Mouse (Mus musculus) heart, adult 2 months (tissue): ENCODE data around the gene Mlxip. TPM values are rescaled to one million over a fixed set of nuclear protein-coding genes. Genes with fewer than 3 reads are reported as not detected.

Experiments
- DNase-seq, 2 experiments: peaks; one replicate each; pipeline ENCODE4 v3.0.0; 2021
- H3K27ac ChIP-seq: fragments of 200-600 bp; 2 replicates; pipeline ENCODE4 v1.8.1; 2022
- H3K27me3 ChIP-seq: fragments of 200-500 bp; 2 replicates; pipeline ENCODE4 v1.6.1; 2012; ENCODE audit warnings: mild to moderate bottlenecking, low read length, inconsistent platforms, mixed read lengths; ENCODE audit not compliant: control insufficient read depth, insufficient read depth
- H3K36me3 ChIP-seq: fragments of 200-500 bp; 2 replicates; pipeline ENCODE4 v1.6.1; 2012; ENCODE audit warnings: low read length, inconsistent platforms; ENCODE audit not compliant: control insufficient read depth, insufficient read depth
- H3K4me1 ChIP-seq: fragments of 200-500 bp; 2 replicates; pipeline ENCODE4 v1.6.1; 2011; ENCODE audit warnings: low read length; ENCODE audit not compliant: control insufficient read depth, insufficient read depth
- H3K4me3 ChIP-seq: fragments of 200-600 bp; 2 replicates; pipeline ENCODE4 v1.8.1; 2022
- H3K79me2 ChIP-seq: fragments of 200-500 bp; replicated peaks from 2 replicates; pipeline ENCODE4 v1.6.1; 2012; ENCODE audit warnings: mild to moderate bottlenecking, inconsistent platforms, low read length, moderate library complexity, mixed read lengths; ENCODE audit not compliant: control insufficient read depth, insufficient read depth
- H3K9ac ChIP-seq: fragments of 200-500 bp; 2 replicates; pipeline ENCODE4 v1.6.1; 2012; ENCODE audit warnings: low read depth, mild to moderate bottlenecking, control low read depth, inconsistent platforms, low read length, mixed read lengths
- CTCF ChIP-seq: fragments of 200-600 bp; IDR thresholded peaks from 2 replicates; pipeline ENCODE4 v1.8.1; 2022; ENCODE audit warnings: antibody characterized with exemption, mild to moderate bottlenecking, moderate library complexity
- EP300 ChIP-seq: fragments of 200-500 bp; IDR thresholded peaks from 2 replicates; pipeline ENCODE4 v1.6.1; 2011; ENCODE audit warnings: low read depth, low read length, control low read depth; ENCODE audit not compliant: insufficient read depth
- POLR2A ChIP-seq: fragments of 200-500 bp; IDR thresholded peaks from 2 replicates; pipeline ENCODE4 v1.6.1; 2011; ENCODE audit warnings: mild to moderate bottlenecking, low read depth, low read length, control low read depth; ENCODE audit not compliant: insufficient read depth
- WGBS: fragments of 180-500 bp; shearing (Covaris S2); methylation state at CpG from one replicate; pipeline ENCODE4 v1.1.7; 2018; 5-methylcytosine and 5-hydroxymethylcytosine counted together
- intact Hi-C: fragments of 180-260 bp; cut with DNase I; formaldehyde crosslinking; loops from one replicate; pipeline ENCODE4 v1.15.1; 2025
- long read RNA-seq: library from polyadenylated mRNA; stranded (forward); transcript quantifications from one replicate; pipeline ENCODE4 v2.0.0, GENCODE M21; 2021
- polyA plus RNA-seq: library from polyadenylated mRNA; depleted of rRNA; stranded (reverse); fragments of >200 nt; gene quantifications from 2 replicates; pipeline ENCODE4 v1.2.3, GENCODE M21; 2012; rRNA removed
- total RNA-seq, 2 experiments: library from RNA; stranded (reverse); gene quantifications; 2 replicates each; pipeline ENCODE4 v1.2.3; 2021

Gene Mlxip
- total RNA-seq (10 to 100 TPM; 27.8 to 27.9 TPM), polyA plus RNA-seq (34.3 and 45.4 TPM in 2 replicates)
- long read RNA-seq, partial matches to known transcripts, result 0 of 4 reads
- long read RNA-seq, other reads (novel, unspliced or antisense), result 4 of 4 reads

- WGBS, result 1% methylated on average over 50 of the region's 50 CpGs
- H3K27me3 ChIP-seq, result no peaks in the 10 kb centered on the region
- peak within 1 kb of the TSS; percentile 90 for H3K4me3 ChIP-seq
- peak; percentile 62; the same call in 1 of the 2 replicates for TF ChIP-seq EP300
- peak; percentile 41 for TF ChIP-seq CTCF
- TF ChIP-seq POLR2A, result peak; percentile 91
- peak within 1 kb of the TSS; percentile 99 for H3K9ac ChIP-seq
- H3K36me3 ChIP-seq, result peaks cover 22% of the 10 kb centered on the region
- intact Hi-C loops, result loop anchor here (1.0 to 2.0 kb wide), 3 partner anchors 18 to 42 kb away; no protein-coding TSS in a partner anchor
- H3K4me1 ChIP-seq, result peaks cover 15% of the 10 kb centered on the region
- H3K79me2 ChIP-seq, result peaks cover 5% of the 10 kb centered on the region
- peak within 1 kb of the TSS; percentile 94 for H3K27ac ChIP-seq
- DNase-seq, result peak; percentile 94 to 97
These were observed at the start of gene Mlxip for GRCm38 (mm10) chr5:123394303-123394956. Mlxip (plus strand) TSS chr5:123394798.

GRCm38 (mm10) chr5:123344963-123345852, 49.4 kb upstream of the Mlxip start:
- Histone ChIP-seq H3K4me1 (no peaks in the 10 kb centered on the region), H3K9ac (peak overlapping the region; percentile 96), H3K36me3 (no peaks in the 10 kb centered on the region; the same call in 1 of the 2 replicates), H3K79me2 (peaks cover 6% of the 10 kb centered on the region; the same call in 1 of the 2 replicates), H3K27me3 (no peaks in the 10 kb centered on the region), H3K27ac (peak overlapping the region; percentile 93), H3K4me3 (peak overlapping the region; percentile 83)
- intact Hi-C loops, result loop anchor here (1.0 kb wide), 1 partner anchor 19 kb away; no protein-coding TSS in a partner anchor
- under 1% methylated on average over 72 of the region's 87 CpGs for WGBS
- TF ChIP-seq POLR2A (0 out of 2 replicates have a peak, but pooled peaks have one; percentile 19), EP300 (no peak)
- peak; percentile 75 to 79 for DNase-seq

GRCm38 (mm10) chr5:123345853-123346654, 48.5 kb upstream of the Mlxip start:
- H3K79me2 ChIP-seq, result peaks cover 6% of the 10 kb centered on the region; the same call in 1 of the 2 replicates
- intact Hi-C loops, result no loop called here
- H3K27me3 ChIP-seq, result no peaks in the 10 kb centered on the region
- peak overlapping the region; percentile 83 for H3K4me3 ChIP-seq
- peaks cover 2% of the 10 kb centered on the region; the same call in 1 of the 2 replicates for H3K4me1 ChIP-seq
- peak; percentile 82 to 83 for DNase-seq
- 3% methylated on average over 22 of the region's 22 CpGs for WGBS
- peak overlapping the region; percentile 96 for H3K9ac ChIP-seq
- peak overlapping the region; percentile 93 for H3K27ac ChIP-seq
- TF ChIP-seq POLR2A, result no peak; the same call in 1 of the 2 replicates
- no peaks in the 10 kb centered on the region; the same call in 1 of the 2 replicates for H3K36me3 ChIP-seq

- no peak overlapping the region; the same call in 1 of the 2 replicates for H3K4me3 ChIP-seq
- H3K36me3 ChIP-seq, result no peaks in the 10 kb centered on the region; the same call in 1 of the 2 replicates
- H3K9ac ChIP-seq, result no peak overlapping the region; the same call in 1 of the 2 replicates
- H3K4me1 ChIP-seq, result peaks cover 2% of the 10 kb centered on the region; the same call in 1 of the 2 replicates
- intact Hi-C loops, result no loop called here
- no peaks in the 10 kb centered on the region for H3K27me3 ChIP-seq
- TF ChIP-seq EP300 (no peak), CTCF (no peak), POLR2A (no peak)
- H3K27ac ChIP-seq, result peak overlapping the region; percentile 93
- H3K79me2 ChIP-seq, result peaks cover 6% of the 10 kb centered on the region; the same call in 1 of the 2 replicates
- no peak for DNase-seq
- WGBS, result 74% methylated on average over 7 of the region's 7 CpGs
These were observed 47.8 kb upstream of the Mlxip start for GRCm38 (mm10) chr5:123346701-123347270.

GRCm38 (mm10) chr5:123347985-123348384, 46.6 kb upstream of the Mlxip start:
- no peak for TF ChIP-seq CTCF
- TF ChIP-seq POLR2A, result no peak
- TF ChIP-seq EP300, result no peak
- intact Hi-C loops, result no loop called here
- 84% methylated on average over 2 of the region's 2 CpGs for WGBS
- peaks cover 6% of the 10 kb centered on the region; the same call in 1 of the 2 replicates for H3K79me2 ChIP-seq
- H3K9ac ChIP-seq, result no peak overlapping the region
- H3K27ac ChIP-seq, result no peak overlapping the region
- DNase-seq, result no peak
- H3K36me3 ChIP-seq, result no peaks in the 10 kb centered on the region; the same call in 1 of the 2 replicates
- peaks cover 2% of the 10 kb centered on the region; the same call in 1 of the 2 replicates for H3K4me1 ChIP-seq
- no peak overlapping the region for H3K4me3 ChIP-seq
- no peaks in the 10 kb centered on the region for H3K27me3 ChIP-seq
